Mouse (Mus musculus) cerebral cortex, adult 2 months (tissue): ENCODE data around the gene Ankrd13a.

Source experiments
- WGBS: fragments of 180-500 bp; shearing (Covaris S2); methylation state at CpG from one replicate; pipeline ENCODE4 v1.1.7; 2018; 5-methylcytosine and 5-hydroxymethylcytosine counted together

Ankrd13a gene

GRCm38 (mm10) chr5:114766686-114767085 lies 7.8 kb upstream of the Ankrd13a start:
- WGBS: 90% methylated on average over 8 of the region's 8 CpGs

GRCm38 (mm10) chr5:114767185-114767584 lies 7.3 kb upstream of the Ankrd13a start:
- WGBS: 78% methylated on average over 7 of the region's 7 CpGs

- 77% methylated on average over 8 of the region's 8 CpGs for WGBS
These were observed 4.7 kb upstream of the Ankrd13a start for GRCm38 (mm10) chr5:114769786-114770185.

DNA sequence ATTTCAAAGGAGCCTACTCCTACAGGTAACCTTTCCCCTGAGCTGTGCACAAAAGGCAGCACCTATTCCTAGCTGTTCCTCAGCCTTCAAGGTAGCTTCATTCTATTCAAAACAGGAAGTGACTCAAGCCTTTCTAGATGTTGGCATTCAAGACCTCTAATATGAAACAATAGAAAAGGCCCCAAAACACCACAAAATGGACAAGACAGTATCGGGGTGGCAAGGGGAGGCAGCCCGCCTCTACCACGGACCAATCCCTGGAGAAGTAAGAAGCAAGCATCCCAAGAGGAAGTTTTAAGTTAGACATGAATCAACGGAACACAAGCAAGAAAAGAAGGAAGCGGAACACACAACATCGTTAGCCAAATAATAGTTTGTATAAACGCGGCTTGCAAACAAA lies 2.7 kb upstream of the Ankrd13a start:
- WGBS: 31% methylated on average over 8 of the region's 8 CpGs

- under 1% methylated on average over 48 of the region's 57 CpGs for WGBS
These were observed 1.8 kb upstream of the Ankrd13a start for GRCm38 (mm10) chr5:114772456-114773203.

- under 1% methylated on average over 52 of the region's 52 CpGs for WGBS
These were observed 1.2 kb upstream of the Ankrd13a start for GRCm38 (mm10) chr5:114773211-114773710.

DNA sequence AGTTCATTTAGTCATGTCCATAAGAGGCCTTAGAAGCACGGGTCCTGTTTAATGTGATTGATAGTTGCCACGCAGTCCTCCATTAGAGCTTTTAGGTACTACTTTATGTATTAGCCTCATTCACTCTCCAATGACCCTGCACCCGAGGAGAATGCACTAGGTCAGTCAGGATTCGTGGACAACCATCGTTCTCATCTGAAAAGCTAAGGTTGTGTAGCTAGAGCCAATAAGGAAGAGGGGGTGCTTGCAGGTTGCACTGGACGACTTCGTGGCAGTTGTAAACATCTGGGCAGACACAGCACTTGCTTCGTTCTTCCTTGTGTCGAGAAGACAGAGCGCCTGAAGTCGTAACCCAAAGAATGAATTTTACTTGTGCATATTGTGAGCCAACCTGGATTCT lies 697 bp upstream of the Ankrd13a start:
- WGBS: under 1% methylated on average over 11 of the region's 11 CpGs

DNA sequence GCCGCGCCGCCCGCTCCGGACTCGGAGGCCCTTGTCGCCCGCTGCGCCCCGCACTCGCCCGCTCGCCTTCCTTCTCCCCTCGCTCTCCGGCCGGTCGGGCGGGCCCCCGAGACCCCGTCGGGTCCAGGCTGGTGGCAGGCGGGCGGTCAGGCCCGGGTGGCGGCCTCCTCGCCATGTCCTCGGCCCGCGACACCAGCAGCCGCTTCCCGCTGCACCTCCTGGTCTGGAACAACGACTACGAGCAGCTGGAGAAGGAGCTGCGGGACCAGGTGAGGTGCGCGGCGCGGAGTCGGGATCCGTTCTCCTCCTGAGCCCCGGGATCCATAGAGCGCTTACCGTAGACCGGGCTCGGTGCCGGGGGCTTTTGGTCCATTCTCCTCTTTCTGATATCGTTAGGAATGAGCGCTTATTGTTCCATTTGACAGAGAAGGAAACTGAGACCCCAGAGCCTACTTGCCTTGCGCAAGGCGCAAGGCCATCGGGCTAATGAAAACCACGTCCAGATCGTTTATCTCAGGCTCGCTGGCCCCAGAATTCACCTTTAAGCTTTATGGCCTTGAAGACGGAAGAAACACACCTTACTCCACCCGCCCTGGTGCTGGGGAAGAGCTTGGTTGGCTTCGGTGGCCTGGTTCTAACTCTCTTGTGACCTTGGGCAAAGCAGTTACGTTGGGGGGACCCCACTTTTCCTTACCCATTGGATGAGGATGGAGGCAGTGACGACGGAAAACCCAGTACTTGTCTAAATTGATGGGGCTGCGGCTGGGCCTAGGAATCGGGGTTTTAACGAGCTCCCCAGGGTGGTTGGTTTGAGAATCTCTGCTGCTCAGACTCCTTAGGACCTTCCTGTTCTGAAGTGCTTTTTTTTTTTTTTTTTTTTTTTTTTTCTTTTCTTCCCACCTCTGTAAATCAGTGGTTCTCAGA lies 841 bp downstream of the Ankrd13a start, which contains the start of gene Git2:
TSS of gene Git2 (minus strand) at position 462 of the 924 bp plus-strand sequence.
- under 1% methylated on average over 62 of the region's 63 CpGs for WGBS

DNA sequence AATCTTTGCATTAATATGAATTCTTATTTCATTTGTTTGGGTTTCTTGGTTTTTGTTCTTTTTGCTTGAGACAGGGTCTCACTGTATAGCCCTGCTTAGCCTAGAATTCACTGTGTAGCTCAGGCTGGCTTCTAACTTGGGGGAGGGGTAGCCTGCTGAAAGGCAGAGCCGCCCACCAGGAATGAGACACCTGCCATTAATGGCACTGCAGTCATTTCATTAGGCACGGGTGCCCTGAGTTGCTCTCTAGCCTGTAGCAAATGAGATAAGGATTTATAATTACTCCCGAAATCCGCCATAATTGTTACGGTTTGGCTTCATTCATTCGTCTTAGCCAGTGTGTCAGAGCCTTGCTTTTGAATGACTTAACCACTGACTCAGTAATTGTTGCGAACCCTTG lies 1.7 kb downstream of the Ankrd13a start:
- 59% methylated on average over 7 of the region's 7 CpGs for WGBS

- WGBS: 45% methylated on average over 7 of the region's 7 CpGs
These were observed 5.5 kb downstream of the Ankrd13a start for GRCm38 (mm10) chr5:114779956-114780489.

- WGBS: 70% methylated on average over 7 of the region's 7 CpGs
These were observed 6.4 kb downstream of the Ankrd13a start for GRCm38 (mm10) chr5:114780912-114781311.

DNA sequence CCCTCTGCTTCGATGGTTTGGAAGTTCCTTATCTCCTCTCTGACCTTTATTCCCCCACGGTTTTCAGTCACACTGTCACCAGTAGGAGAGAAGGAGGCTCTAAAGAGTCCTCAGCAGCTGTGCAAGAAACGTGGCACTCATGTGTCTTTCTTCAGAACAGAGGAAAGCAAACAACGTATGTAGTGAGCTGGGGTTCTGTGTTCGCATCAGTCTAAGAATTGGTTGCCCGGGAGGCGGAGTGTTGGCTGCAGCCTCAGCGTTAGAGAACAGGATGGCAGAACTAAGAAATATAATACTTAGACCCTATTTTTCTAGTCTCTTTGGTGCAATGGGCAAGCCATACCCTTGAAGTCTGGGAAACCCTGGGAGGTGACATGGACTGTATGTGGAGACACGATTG lies 8.5 kb downstream of the Ankrd13a start:
- 62% methylated on average over 9 of the region's 9 CpGs for WGBS

- WGBS: 70% methylated on average over 12 of the region's 12 CpGs
These were observed 9.1 kb downstream of the Ankrd13a start for GRCm38 (mm10) chr5:114783405-114784163.

- 47% methylated on average over 16 of the region's 16 CpGs for WGBS
These were observed 10.2 kb downstream of the Ankrd13a start for GRCm38 (mm10) chr5:114784622-114785165.

DNA sequence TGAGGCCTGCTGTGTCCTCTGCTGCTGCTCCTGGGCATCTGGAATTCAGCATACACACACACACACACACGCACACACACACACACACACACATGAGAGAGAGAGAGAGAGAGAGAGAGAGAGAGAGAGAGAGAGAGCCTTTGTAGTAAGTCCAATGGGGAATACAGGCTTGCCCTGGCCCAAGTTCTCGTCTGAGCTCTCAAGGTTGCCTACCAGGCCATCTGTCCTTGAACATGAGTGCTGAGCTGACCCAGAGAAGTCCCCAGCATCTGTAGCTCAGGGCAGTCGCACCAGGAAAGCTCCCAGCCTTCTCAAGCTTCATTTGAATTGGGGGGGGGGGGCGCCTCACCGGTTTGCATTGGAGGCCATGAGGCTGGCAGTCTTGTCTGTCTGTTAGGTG lies 10.7 kb downstream of the Ankrd13a start:
- 64% methylated on average over 5 of the region's 5 CpGs for WGBS

DNA sequence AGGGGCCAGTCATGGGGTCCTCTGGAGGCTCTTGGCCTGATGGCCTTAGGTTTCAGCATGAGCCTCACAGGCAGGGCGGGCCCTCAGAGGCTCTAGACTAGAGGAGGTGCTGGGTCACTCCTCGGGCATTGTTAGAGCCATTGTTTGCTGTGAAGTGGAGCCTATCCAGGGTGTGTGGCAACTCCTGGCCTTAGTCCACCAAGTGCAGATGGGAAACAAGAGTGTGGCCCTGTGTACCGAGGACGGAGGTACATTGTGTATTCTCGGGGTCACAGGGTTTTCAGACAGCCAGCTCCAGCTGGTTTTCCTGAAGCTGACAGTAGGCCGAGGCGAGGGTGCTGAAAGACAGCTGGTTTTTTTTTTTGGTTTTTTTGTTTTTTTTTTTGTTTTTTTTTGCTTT lies 18.8 kb downstream of the Ankrd13a start:
- 68% methylated on average over 7 of the region's 7 CpGs for WGBS

DNA sequence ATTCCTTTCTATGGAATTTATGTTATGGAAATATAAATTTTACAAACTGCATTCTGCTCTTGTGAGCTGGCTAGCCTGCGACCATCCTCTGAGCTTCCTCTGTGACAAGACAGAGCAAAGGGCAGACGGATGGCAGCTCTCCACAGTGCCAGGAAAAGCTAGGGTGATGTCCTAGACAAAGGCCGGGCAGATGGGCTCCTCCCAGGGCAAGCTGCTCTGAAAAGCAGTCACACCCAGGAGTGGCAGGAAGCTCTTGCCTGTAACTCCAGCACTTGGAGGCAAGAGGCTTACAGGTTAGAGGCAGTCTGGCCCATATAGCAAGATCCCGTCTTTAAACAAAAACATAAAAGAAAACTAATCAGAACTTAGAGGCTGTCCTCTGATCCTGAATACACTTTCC lies 20.1 kb downstream of the Ankrd13a start:
- 65% methylated on average over 4 of the region's 4 CpGs for WGBS

DNA sequence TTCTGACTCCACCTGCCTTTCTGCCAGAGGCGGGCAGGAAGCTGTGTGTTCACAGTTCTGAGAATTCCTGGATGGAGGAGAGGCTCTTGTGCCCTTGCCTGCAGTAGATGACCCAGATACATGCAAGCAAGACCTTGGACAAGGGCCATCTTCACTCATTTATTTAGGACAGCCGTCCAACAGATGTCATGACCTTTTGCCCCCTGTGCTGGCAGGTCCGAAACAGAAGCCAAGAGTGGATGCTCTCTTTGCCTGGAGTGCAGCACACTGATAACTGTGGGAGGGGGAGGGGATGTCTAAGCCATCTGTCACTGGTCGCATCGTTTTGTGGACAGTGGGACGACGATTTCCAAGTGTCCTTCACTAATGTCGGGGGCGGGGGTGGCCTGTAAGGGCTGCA lies 20.8 kb downstream of the Ankrd13a start:
- WGBS: 59% methylated on average over 9 of the region's 9 CpGs

- 62% methylated on average over 9 of the region's 9 CpGs for WGBS
These were observed 21.2 kb downstream of the Ankrd13a start for GRCm38 (mm10) chr5:114795653-114796052.

DNA sequence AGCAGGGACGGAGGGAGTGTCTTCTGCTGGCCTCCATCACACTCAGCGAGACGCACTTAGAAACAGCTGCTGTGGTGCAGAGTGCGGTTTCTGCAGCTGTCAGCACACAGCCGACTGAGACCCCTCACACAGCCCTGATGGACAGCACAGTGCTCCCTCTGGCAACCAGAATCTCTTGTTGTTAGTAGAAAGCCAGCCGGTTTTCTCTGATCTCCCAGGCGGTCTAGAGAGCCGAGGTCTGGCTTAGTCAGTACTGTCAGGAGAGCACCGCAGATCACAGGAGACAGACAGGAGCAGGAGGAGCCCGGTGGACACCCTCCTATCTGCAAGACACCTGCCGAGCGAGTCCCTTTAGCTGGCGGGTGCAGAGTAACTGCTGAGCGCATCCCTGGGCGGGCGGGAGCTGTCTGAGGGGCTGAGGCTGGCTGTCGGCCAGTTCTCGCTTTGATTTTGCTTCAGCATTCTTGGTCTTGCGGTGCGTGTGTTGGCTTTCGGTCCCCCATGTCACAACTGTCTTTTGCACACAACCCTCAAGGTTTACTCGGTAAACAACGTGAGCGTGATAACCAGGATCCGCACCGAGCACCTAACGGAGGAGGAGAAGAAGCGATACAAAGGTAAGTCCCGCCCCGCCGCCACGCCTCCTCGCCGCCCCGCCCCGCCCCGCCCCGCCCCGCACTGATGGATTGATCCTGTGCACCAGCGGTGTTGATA lies 22.0 kb downstream of the Ankrd13a start:
- WGBS: 25% methylated on average over 40 of the region's 40 CpGs

DNA sequence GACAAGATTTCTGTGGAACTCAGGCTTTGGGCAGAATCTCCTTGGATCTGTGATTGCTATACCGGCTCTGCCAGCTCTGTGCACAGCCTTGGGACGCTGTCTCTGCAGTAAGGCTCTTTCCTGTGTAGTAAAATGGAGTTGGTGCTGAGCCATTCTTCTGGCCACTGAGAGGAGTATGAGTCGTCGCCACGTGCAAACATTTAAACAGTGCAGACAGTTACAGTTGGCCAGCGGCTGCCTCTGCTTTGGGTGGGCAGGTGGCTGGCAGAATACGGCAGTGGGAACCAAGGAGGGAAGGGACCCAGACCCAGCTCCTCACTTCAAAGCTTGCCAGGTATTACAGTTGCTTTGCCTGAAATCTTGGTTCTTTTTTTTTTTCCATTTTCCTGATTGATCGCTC lies 22.8 kb downstream of the Ankrd13a start:
- WGBS: 61% methylated on average over 8 of the region's 8 CpGs
